ENCODE assay signal across 8 mouse cellular contexts in the genomic region with DNA sequence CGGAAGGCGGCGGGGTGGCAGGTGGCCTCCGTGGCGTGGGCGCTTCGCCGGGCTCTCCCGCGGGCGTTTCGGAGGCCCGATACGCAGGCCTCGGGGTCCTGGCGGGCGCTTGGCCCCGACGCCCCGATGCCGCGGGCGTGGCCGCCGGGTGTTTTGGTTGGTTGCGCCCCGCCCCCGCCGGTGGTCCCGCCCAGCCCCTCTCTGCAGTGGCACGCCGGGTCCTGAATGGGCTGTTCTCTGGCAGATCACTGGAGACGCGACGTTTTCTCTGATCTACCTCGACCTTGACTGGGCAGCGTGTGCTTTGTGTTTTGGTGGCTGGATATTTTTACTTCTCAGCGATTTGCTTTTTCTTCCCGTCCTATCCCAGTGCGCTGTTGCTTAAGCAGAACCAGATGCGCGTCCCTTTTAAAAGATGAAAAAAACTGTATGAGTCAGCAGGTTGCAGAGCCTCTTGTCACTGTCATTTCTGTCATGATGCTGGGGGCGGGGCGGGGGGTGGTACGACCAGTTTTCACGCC. TPM values are rescaled to one million over a fixed set of nuclear protein-coding genes. Genes with fewer than 3 reads are reported as not detected.
DNase-seq lines count a peak whose midpoint lies in the region; ATAC-seq and TF ChIP-seq lines count a peak whose summit lies in the region.

No protein-coding gene starts in this region.

- H3K36me3 ChIP-seq in intestine, postnatal 0 days (ENCODE audit: control insufficient read depth, insufficient read depth) = no peaks in the 10 kb centered on the region
- H3K36me3 ChIP-seq in liver, embryonic 12.5 days = 0 out of 2 replicates have a peak, but pooled peaks cover 3% of the 10 kb centered on the region

- WGBS in intestine, postnatal 0 days = under 1% methylated on average over 37 of the region's 46 CpGs
- under 1% methylated on average over 46 of the region's 46 CpGs for WGBS in liver, embryonic 12.5 days (ENCODE audit: insufficient replicate concordance)

- TF ChIP-seq CTCF in intestine, postnatal 0 days (IDR thresholded peaks at IDR 0.05; ENCODE audit: low read depth) = peak; percentile 33

- DNase-seq in 3T3-L1 (ENCODE audit: low read depth, low spot score) = peak; percentile 90
- DNase-seq in MN1 (ENCODE audit: low spot score) = peak; percentile 87
- DNase-seq in embryo, embryonic 11 days = peak; percentile 92
- DNase-seq in gastrocnemius, postnatal 4 days (ENCODE audit: low spot score in 2 of 2) = peak; percentile 68 to 86
- DNase-seq in testis, postnatal 10 days (ENCODE audit: low spot score) = peak; percentile 90

- peak; percentile 71 for ATAC-seq in intestine, postnatal 0 days
- peak; percentile 84 for ATAC-seq in liver, embryonic 12.5 days
- peak; percentile 72 for ATAC-seq in monocyte, adult 5-6 weeks (replicated peaks; ENCODE audit: insufficient number of reproducible peaks, low FRiP score, low TSS enrichment, poor library complexity, severe bottlenecking)

- peak overlapping the region; percentile 87 for H3K4me3 ChIP-seq in intestine, postnatal 0 days (ENCODE audit: low read depth, low read length)
- H3K4me3 ChIP-seq in liver, embryonic 12.5 days = peak overlapping the region; percentile 84

- H3K27ac ChIP-seq in intestine, postnatal 0 days (ENCODE audit: low read depth, low read length) = peak overlapping the region; percentile 100
- peak overlapping the region; percentile 99 for H3K27ac ChIP-seq in liver, embryonic 12.5 days

- H3K9me3 ChIP-seq in intestine, postnatal 0 days (ENCODE audit: control insufficient read depth) = no peaks in the 10 kb centered on the region
- no peaks in the 10 kb centered on the region for H3K9me3 ChIP-seq in liver, embryonic 12.5 days (replicated peaks)

- no peaks in the 10 kb centered on the region for H3K4me1 ChIP-seq in intestine, postnatal 0 days (replicated peaks; ENCODE audit: control insufficient read depth, insufficient read depth, low read length)
- peaks cover 16% of the 10 kb centered on the region for H3K4me1 ChIP-seq in liver, embryonic 12.5 days

- H3K27me3 ChIP-seq in intestine, postnatal 0 days (replicated peaks; ENCODE audit: control insufficient read depth, insufficient read depth, low read length) = no peaks in the 10 kb centered on the region
- H3K27me3 ChIP-seq in liver, embryonic 12.5 days (replicated peaks) = no peaks in the 10 kb centered on the region

- peak overlapping the region; percentile 72 for H3K4me2 ChIP-seq in intestine, postnatal 0 days (replicated peaks; ENCODE audit: low read depth)
- H3K4me2 ChIP-seq in liver, embryonic 12.5 days = peak overlapping the region; percentile 77

- peak overlapping the region; percentile 92 for H3K9ac ChIP-seq in intestine, postnatal 0 days (ENCODE audit: low read depth, low read length)
- peak overlapping the region; percentile 95 for H3K9ac ChIP-seq in liver, embryonic 12.5 days

RNA-seq across cellular contexts. Expression of gene Pnpla8, which starts 48.2 kb away (rescaled TPM):
- total RNA-seq in gastrocnemius, postnatal 4 days (2021) = 10 to 100 TPM; 62.1 to 66.2 TPM
- 55.2 and 61.6 TPM in 2 replicates for polyA plus RNA-seq in intestine, postnatal 0 days (2015; fragmentation: Nextera tagmentation; extraction: Ambion mirVana)
- polyA plus RNA-seq in liver, embryonic 12.5 days (2016; fragmentation: Nextera tagmentation; extraction: Ambion mirVana) = 25.7 and 27.2 TPM in 2 replicates
- total RNA-seq in monocyte, adult 5-6 weeks (2017) = 44.8 to 55.6 TPM (median 51.6 TPM) in 3 replicates

RNA-seq across cellular contexts. Expression of gene Dnajb9, which starts 59.2 kb away (rescaled TPM):
- 10 to 100 TPM; 17.2 to 17.4 TPM for total RNA-seq in gastrocnemius, postnatal 4 days (2021)
- polyA plus RNA-seq in intestine, postnatal 0 days (2015; fragmentation: Nextera tagmentation; extraction: Ambion mirVana) = 81.2 and 85.6 TPM in 2 replicates
- polyA plus RNA-seq in liver, embryonic 12.5 days (2016; fragmentation: Nextera tagmentation; extraction: Ambion mirVana) = 12.7 and 13.0 TPM in 2 replicates
- total RNA-seq in monocyte, adult 5-6 weeks (2017) = 99.3 to 127 TPM (median 119 TPM) in 3 replicates

RNA-seq across cellular contexts. Expression of gene Nrcam, which starts 59.3 kb away (rescaled TPM):
- 10 to 100 TPM in 1 of 2 experiments, 1 to 10 TPM in 1; 8.0 to 11.3 TPM for total RNA-seq in gastrocnemius, postnatal 4 days (2021)
- polyA plus RNA-seq in intestine, postnatal 0 days (2015; fragmentation: Nextera tagmentation; extraction: Ambion mirVana) = 1.1 and 1.7 TPM in 2 replicates
- polyA plus RNA-seq in liver, embryonic 12.5 days (2016; fragmentation: Nextera tagmentation; extraction: Ambion mirVana) = 0.31 and 0.42 TPM in 2 replicates
- not detected in 3 replicates for total RNA-seq in monocyte, adult 5-6 weeks (2017)

Comparison
In these comparisons a context has a peak if more than half of its experiments do, and no peak if none do; other contexts are left out.
1. Peak in every context shown above with its lines: DNase-seq, ATAC-seq, H3K4me3 ChIP-seq and H3K27ac ChIP-seq.